Mouse (Mus musculus): ENCODE measurements around the gene Wasf2. TPM values are rescaled to one million over a fixed set of nuclear protein-coding genes. Genes with fewer than 3 reads are reported as not detected.

Gene Wasf2
- total RNA-seq, 2 experiments from 2014 or later: 32.0 to 33.1 TPM

DNA sequence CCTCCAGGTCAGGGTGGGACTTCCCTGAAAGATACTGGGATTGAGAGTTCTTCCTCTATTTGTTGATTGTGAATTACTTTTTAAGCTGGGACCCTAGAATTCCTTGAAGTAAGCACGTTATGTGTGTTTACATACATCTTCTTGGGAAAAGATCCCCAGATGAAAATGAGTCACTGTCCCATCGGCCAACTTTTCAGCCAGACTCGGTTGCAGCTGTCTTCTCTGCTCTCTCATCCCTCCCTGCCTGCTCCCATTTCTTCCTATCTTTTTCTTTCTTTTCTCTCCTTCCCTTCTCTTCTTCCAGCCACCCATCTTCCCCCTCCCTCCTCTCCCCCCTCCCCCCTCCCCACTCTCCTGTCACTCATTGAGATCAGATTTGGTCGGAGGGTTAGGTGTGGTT is 64.7 kb downstream of the Wasf2 start:
- Histone ChIP-seq H3K27ac (no peak overlapping the region), H3K4me3 (no peak overlapping the region)
- TF ChIP-seq CTCF (conservative IDR thresholded peaks at IDR 0.05): no peak
- no peak for DNase-seq (ENCODE audit: low spot score in 2 of 2)

DNA sequence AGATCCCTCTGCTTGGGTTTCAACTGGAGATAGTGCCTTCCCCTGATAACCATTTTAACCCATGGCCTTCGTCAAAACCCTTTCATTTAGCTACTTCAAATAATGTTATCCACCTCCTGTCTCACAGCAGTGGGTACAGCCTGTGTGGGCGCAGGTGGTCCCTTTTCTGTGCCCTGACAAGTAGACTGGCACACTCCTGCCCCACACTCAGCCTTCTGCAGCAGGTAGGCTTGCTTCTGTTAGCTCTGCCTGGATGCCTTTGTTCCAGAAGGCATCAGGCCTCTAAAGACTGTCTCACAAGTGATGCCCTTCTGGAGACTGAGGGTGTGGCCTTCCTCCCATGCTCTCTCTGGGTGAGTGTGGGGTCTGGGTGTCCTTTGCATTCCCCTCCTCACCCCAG is 65.8 kb downstream of the Wasf2 start:
- DNase-seq (ENCODE audit: low spot score in 2 of 2): no peak
- TF ChIP-seq CTCF (conservative IDR thresholded peaks at IDR 0.05): no peak
- Histone ChIP-seq H3K4me3 (no peak overlapping the region), H3K27ac (peak overlapping the region; percentile 72)

DNA sequence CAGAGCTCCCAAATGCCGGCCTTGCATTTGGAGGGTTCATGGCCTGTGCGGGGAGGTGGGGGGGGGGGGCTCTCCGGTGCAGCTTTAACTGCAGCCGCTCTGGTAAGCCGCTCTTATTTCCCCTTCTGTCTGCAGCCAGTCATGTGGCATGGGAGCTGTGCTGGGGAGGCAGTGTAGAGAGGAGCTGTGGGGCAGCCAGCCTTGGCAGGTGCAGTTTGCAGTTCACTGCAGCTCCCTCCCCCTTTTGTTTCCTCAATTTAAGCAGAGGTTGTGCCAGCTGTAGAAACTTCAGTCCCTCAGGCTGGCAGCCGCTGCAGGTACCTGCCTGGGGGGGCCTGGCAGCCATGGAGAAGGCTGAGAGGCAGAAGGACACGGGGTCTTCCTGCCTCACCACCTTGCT is 66.5 kb downstream of the Wasf2 start:
- peak overlapping the region; percentile 72 for H3K27ac ChIP-seq
- no peak for DNase-seq (ENCODE audit: low spot score in 2 of 2)
- TF ChIP-seq CTCF (conservative IDR thresholded peaks at IDR 0.05): no peak
- no peak overlapping the region for H3K4me3 ChIP-seq

DNA sequence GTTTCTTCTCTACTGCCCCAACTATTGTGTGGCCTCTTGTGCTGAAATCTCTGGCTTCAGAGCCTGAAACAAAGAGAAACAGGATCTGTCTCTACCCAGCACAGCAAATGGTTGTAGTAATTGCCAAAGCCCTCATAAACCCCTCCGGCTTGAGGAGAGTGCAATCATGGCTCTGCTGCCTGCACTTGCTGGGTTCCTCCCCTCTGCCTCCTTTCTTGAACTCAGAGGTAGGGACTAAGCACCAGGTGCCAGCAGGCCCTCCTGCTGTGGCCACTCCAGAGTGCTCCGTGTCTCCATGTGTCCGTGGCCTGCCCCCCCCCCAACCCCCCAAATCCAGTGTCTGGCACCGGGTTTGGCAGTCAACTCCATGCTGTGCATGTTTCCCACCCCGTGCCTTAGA is 67.0 kb downstream of the Wasf2 start:
- DNase-seq (ENCODE audit: low spot score in 2 of 2): no peak
- Histone ChIP-seq H3K4me3 (no peak overlapping the region), H3K27ac (peak overlapping the region; percentile 72)
- no peak for TF ChIP-seq CTCF (conservative IDR thresholded peaks at IDR 0.05)

DNA sequence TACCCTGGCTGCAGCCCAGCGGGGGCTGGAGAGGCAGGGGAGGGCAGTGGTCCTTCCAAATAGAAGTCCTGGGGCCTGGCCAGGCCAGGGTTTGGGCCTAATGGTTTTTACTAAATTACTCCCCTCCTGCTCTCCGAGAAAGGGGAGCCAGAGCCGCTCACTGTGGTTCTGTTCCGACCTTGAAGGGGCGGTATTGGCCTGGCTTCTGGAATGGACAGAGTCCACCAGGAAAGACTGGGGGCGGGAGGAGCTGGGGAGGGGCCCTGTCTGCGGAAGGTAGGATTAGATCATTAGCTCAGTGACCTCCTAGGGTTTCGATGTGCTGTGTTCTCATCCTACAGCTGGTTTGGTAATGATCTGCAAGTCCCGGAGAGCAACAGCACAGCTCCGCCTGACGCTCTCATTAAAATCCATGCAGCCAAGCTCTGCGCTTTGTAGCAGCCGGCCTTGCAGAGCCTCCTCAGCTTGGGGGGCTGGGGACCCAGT is 67.5 kb downstream of the Wasf2 start:
- TF ChIP-seq CTCF (conservative IDR thresholded peaks at IDR 0.05): no peak
- Histone ChIP-seq H3K4me3 (no peak overlapping the region), H3K27ac (peak overlapping the region; percentile 72)
- no peak for DNase-seq (ENCODE audit: low spot score in 2 of 2)

DNA sequence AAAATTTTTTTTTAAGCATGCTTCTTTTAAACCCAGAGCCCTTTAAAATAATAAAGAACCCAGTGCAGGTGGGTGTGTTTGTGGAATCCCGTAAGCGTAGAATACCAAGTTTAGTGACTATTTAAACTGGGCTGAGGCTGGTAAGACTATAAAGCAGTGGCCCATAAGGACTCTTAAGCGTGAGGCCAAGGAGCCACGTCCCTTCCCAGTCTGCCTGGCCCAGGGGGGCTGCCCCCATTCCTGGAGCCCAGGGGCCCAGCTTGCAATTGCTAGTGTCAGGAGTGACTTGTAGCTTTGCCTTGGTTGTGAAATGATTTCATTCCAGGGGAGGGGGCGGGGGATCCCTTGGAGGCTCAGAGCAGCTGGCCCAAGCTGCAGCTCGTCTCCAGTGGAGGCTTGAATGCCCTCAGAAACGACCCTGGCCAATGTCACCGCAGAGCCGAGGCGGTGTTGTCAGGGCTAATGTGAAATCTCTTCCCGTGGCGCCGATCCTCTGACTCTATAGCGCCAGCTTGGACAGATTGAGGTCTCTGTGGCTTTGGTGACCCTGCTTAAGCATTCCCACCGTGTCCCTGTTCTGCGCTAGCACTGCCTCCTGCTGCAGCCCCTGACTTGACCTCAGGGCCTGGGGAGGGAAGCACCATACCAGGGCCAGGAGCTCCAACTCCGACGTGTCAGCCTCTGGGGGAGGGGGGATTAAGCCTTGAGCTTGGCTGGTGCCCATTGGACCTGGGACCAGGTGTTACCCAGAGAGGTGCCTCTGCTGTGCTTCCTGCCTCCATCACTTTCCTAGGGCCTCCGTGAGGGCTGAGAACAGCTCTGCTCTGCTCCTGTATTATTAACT is 68.3 kb downstream of the Wasf2 start:
- TF ChIP-seq CTCF (conservative IDR thresholded peaks at IDR 0.05): no peak
- DNase-seq (ENCODE audit: low spot score in 2 of 2): no peak
- Histone ChIP-seq H3K27ac (peak overlapping the region; percentile 72), H3K4me3 (no peak overlapping the region)

DNA sequence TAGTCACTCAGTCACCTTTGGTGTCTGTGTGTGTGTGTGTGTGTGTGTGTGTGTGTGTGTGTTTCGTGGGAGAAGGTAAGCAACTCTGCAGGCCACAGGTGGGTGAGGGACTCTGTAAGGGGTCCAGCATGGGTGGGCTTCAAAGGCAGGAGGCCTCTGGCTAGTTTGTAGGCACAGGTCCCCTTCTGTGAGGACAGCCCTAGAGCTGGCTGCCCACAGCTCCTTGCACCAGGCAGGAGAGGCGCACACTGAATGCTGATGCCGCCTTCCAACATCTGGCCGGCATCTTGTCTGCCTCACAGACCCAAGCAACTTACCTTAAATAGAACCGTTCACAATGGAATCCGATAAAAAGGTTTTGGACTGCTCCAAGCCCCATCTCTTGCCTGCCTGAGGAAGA is 69.4 kb downstream of the Wasf2 start:
- Histone ChIP-seq H3K4me3 (no peak overlapping the region), H3K27ac (peak overlapping the region; percentile 82; the same call in 1 of the 2 replicates)
- no peak for DNase-seq (ENCODE audit: low spot score in 2 of 2)
- no peak for TF ChIP-seq CTCF (conservative IDR thresholded peaks at IDR 0.05)

DNA sequence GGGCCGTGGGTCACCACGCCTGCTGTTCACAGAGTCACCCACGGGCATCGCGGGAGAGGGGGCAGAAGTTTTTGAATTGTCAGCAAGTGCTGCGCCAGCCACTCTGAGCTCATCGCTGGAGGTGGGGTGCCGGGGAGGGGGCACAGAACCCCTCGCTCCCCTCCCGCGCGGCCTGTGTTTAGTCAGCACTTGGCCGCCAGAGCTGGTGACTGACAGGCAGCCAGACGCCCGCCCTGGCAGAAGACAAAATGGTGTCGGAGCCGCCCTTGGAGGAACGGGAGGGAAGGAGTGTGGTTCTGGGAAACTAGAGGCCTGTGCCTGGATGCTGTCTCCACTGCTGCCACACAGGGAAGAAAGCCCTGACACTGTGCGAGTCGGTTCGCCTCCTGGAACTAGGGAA is 70.0 kb downstream of the Wasf2 start:
- H3K27ac ChIP-seq: peak overlapping the region; percentile 82
- no peak for TF ChIP-seq CTCF (conservative IDR thresholded peaks at IDR 0.05)
- peak overlapping the region; percentile 8 for H3K4me3 ChIP-seq
- peak in 1 of 2 experiments; percentile 66 for DNase-seq (ENCODE audit: low spot score in 2 of 2)

DNA sequence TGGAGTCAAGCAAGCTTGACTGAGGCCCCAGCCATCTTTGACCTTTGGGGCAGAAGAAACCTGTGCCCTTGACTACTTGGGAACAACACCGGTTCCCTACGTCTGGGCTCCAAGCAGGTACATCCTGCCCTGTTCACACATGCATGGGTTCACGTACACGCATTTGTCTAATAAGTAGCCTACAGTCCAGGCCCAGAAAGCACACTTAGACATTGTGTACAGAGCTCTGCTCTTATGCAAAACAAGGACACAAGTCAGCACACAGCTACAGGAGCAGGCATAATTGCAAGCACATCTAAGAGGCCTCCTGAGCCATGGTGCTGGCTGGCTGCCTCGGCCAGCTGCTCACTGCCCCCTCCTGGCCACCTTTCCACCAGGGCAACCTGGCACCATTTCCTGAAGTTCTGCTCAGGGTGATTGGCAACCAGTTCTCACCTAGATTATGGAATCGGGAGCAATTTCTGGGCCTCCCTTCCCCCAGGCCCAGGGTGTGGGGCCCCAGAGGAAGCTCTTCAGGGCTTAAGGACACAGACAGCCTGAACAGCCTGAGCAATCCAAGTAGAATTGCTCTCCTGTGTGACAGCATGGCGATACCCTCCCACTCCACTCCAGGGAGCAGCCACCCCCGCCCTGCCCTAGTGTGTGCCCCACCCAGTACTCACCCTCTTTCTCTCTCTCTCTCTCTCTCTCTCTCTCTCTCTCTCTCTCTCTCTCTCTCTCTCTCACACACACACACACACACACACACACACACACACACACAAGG is 70.9 kb downstream of the Wasf2 start:
- Histone ChIP-seq H3K4me3 (no peak overlapping the region), H3K27ac (peak overlapping the region; percentile 82)
- DNase-seq (ENCODE audit: low spot score in 2 of 2): no peak
- peak; percentile 72 for TF ChIP-seq CTCF (conservative IDR thresholded peaks at IDR 0.05)

DNA sequence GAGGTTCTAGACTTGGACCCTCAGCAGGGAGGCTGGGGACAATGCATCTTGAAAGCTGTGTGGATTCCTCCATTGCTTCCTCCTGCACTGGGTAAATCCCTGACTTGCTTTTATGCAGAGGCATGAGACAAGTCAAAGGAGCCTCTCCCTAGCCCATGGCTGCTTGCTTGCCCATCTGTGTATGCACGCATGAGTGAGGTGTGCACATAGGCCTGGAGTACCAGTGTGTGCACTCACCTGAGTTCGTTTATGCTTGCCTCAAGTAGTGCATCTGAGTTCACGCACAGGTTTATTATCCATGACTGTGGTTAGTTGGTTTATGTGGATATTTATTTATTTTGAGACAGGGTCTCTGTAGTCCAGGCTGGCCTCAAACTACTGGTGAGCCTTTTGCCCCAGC is 71.9 kb downstream of the Wasf2 start:
- Histone ChIP-seq H3K27ac (no peak overlapping the region), H3K4me3 (no peak overlapping the region)
- no peak for TF ChIP-seq CTCF (conservative IDR thresholded peaks at IDR 0.05)
- DNase-seq (ENCODE audit: low spot score in 2 of 2): no peak

DNA sequence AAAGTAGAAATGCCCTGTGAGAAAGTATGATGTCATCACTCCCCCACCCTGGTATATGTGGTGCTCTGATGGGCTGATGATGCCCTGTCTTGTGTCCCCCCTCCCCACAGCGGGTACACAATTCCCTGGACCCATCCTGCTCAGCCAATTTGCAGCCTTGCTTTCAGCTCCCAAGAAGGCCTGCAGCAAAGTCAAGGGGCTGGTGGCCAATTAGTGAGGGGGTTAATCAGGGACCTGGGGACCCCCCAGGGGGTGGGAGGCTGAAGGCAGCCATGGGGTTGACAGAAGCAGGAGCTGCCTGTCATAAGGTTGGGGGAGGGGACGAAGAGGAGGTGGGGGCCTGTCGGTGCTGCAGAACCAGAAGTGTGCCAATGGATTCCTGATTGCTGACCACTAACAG is 73.3 kb downstream of the Wasf2 start:
- Histone ChIP-seq H3K4me3 (no peak overlapping the region), H3K27ac (no peak overlapping the region)
- no peak for TF ChIP-seq CTCF (conservative IDR thresholded peaks at IDR 0.05)
- DNase-seq (ENCODE audit: low spot score in 2 of 2): no peak

DNA sequence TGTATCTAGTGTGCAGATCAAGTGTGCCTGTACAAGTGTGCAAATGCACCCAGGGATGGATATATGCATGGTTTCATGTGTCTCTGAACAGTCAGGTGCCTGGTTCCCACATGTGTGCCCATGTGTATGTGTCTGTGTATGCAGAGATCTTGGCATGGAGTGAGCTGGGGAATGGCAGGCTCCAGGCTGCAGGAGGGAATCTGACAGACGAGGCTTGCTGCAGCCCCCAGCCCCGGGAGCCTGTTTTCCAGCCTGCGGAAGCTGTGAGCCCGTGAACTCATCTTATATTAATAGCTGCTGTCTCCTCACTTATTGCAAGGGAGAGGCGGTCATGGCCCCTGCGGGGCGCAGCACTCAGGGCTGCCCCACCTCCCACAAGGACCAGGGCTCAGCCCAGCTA is 74.1 kb downstream of the Wasf2 start:
- Histone ChIP-seq H3K27ac (no peak overlapping the region), H3K4me3 (no peak overlapping the region)
- no peak for TF ChIP-seq CTCF (conservative IDR thresholded peaks at IDR 0.05)
- no peak for DNase-seq (ENCODE audit: low spot score in 2 of 2)

DNA sequence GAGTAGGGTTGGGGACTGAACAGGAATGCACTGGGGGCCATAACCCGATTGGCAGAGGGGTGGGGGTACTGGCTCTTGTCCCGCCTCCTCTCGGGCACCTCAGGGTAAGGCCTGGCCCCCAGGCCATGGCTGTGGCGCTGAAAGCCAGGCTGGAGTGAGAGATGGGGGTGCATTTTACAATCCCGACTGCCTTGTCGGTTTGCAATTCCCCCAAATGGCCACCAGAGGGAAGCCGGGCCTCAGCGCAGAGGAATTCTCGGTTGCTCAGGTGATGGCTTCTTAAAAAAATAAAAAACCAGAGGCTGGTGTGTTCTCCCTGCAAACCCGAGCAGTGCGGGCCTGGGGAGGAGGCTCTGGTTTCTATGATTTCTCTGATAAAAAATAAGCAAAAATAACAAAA is 79.1 kb downstream of the Wasf2 start:
- DNase-seq (ENCODE audit: low spot score in 2 of 2): peak in 1 of 2 experiments; percentile 60

More for the DNA sequence above, 79.1 kb downstream of the Wasf2 start:
- H3K27ac ChIP-seq: no peak overlapping the region
- H3K4me3 ChIP-seq: no peak overlapping the region
- peak; percentile 93 for TF ChIP-seq CTCF (conservative IDR thresholded peaks at IDR 0.05)
